Mouse (Mus musculus): ENCODE measurements at regions not wholly inside any gene's neighbourhood (a gene's known extent, or its start where the extent isn't known, plus 50 kb on each side); places are given as distances from the start of the nearest gene placed in this dataset.

- TF ChIP-seq POLR2A (IDR thresholded peaks at IDR 0.05; ENCODE audit: low read depth, low read length), result no peak
- TF ChIP-seq CTCF (conservative IDR thresholded peaks at IDR 0.05; ENCODE audit: insufficient read depth, insufficient read length, low read depth, low read length), result no peak
Observed at GRCm38 (mm10) chr4:40064457-40064836, 78.4 kb upstream of the Aco1 start.
